Comparison of ENCODE assay signal across 11 mouse cellular contexts in genomic region chr6:38134806-38135559, GRCm38 (mm10). TPM values are rescaled to one million over a fixed set of nuclear protein-coding genes. Genes with fewer than 3 reads are reported as not detected.
DNase-seq lines count a peak whose midpoint lies in the region; ATAC-seq lines count a peak whose summit lies in the region.
"Had no signal": no experiment of that assay in that cellular context is flagged by ENCODE, and none has a peak within 500 bp of the region (broad histone marks: within the 10 kb centered on the region; RNA-seq: fewer than 3 reads in every experiment).

No protein-coding gene starts in this region.

- H3K4me3 ChIP-seq in heart, embryonic 11.5 days (ENCODE audit: low read depth, low read length), result no peak overlapping the region
- H3K4me3 ChIP-seq: limb, embryonic 12.5 days; neural tube, embryonic 13.5 days had no signal

- H3K27me3 ChIP-seq in heart, embryonic 11.5 days (ENCODE audit: control insufficient read depth, insufficient read depth, low read length), result no peaks in the 10 kb centered on the region
- H3K27me3 ChIP-seq: limb, embryonic 12.5 days; neural tube, embryonic 13.5 days had no signal

- H3K27ac ChIP-seq in heart, embryonic 11.5 days (ENCODE audit: low read depth, low read length), result no peak overlapping the region
- H3K27ac ChIP-seq: limb, embryonic 12.5 days; neural tube, embryonic 13.5 days had no signal

- ATAC-seq in heart, embryonic 11.5 days (replicated peaks; ENCODE audit: insufficient number of reproducible peaks, low FRiP score, low TSS enrichment), result no peak
- ATAC-seq in erythroblast, adult 5-6 weeks (replicated peaks; ENCODE audit: low FRiP score, poor library complexity, severe bottlenecking), result no peak

- DNase-seq in heart, adult 18-20 months, result peak; percentile 68 to 74
- DNase-seq in NIH3T3 (ENCODE audit: low read depth) (peak; percentile 86), liver (no peak)
- DNase-seq in cerebellum, postnatal 36 days, result peak; percentile 67 to 72
- peak; percentile 40 to 61 for DNase-seq in layer of hippocampus, postnatal 25 days (ENCODE audit: extremely low spot score in 1 of 2, low spot score in 1 of 2)
- no peak for DNase-seq in thymus, postnatal 0 days (ENCODE audit: low spot score)

- WGBS in heart, embryonic 11.5 days (ENCODE audit: insufficient replicate concordance), result 81% methylated on average over 8 of the region's 8 CpGs

- H3K4me2 ChIP-seq in heart, embryonic 11.5 days, result no peak overlapping the region
- H3K4me2 ChIP-seq: limb, embryonic 12.5 days; neural tube, embryonic 13.5 days had no signal

- H3K9ac ChIP-seq in heart, embryonic 11.5 days (ENCODE audit: low read depth, low read length), result no peak overlapping the region
- H3K9ac ChIP-seq: limb, embryonic 12.5 days; neural tube, embryonic 13.5 days had no signal

- H3K4me1 ChIP-seq in heart, embryonic 11.5 days (ENCODE audit: control insufficient read depth, insufficient read depth, low read length), result 0 out of 2 replicates have a peak, but pooled peaks cover 2% of the 10 kb centered on the region
- H3K4me1 ChIP-seq: limb, embryonic 12.5 days; neural tube, embryonic 13.5 days had no signal

- H3K36me3 ChIP-seq in heart, embryonic 11.5 days (ENCODE audit: control insufficient read depth, insufficient read depth, low read length), result 0 out of 2 replicates have a peak, but pooled peaks cover under 1% of the 10 kb centered on the region

- no peaks in the 10 kb centered on the region for H3K9me3 ChIP-seq in heart, embryonic 11.5 days (replicated peaks; ENCODE audit: control insufficient read depth, low read length)
- H3K9me3 ChIP-seq: neural tube, embryonic 13.5 days had no signal

RNA-seq across cellular contexts. Expression of gene Atp6v0a4, which starts 10.6 kb away (rescaled TPM):
- total RNA-seq in heart, adult 18-20 months (2021), result 1 to 10 TPM in 1 of 2 experiments, under 1 TPM in 1; 0.72 to 1.4 TPM
- polyA plus RNA-seq in heart, embryonic 11.5 days (2014; fragmentation: Nextera tagmentation; extraction: Ambion mirVana), result 0.34 TPM in 1 of 2 replicates, not detected in the other
- total RNA-seq in layer of hippocampus, postnatal 25 days (2021), result 1 to 10 TPM; 1.7 to 2.1 TPM
- 0.38 and 0.63 TPM in 2 replicates for total RNA-seq in erythroblast, adult 5-6 weeks (2015; ENCODE audit: low replicate concordance)
- not detected in 2 replicates for total RNA-seq in erythroblast, adult 5-6 weeks (2017; ENCODE audit: low replicate concordance)
- 0.19 and 0.36 TPM in 2 replicates for polyA plus RNA-seq in thymus, postnatal 0 days (2015; fragmentation: Nextera tagmentation; extraction: Ambion mirVana)
- polyA plus RNA-seq: limb, embryonic 12.5 days had no signal

RNA-seq across cellular contexts. Expression of gene Tmem213, which starts 25.9 kb away (rescaled TPM):
- not detected for total RNA-seq in heart, adult 18-20 months (2021)
- not detected in 2 replicates for polyA plus RNA-seq in heart, embryonic 11.5 days (2014; fragmentation: Nextera tagmentation; extraction: Ambion mirVana)
- not detected for total RNA-seq in layer of hippocampus, postnatal 25 days (2021)
- total RNA-seq in erythroblast, adult 5-6 weeks (2015; ENCODE audit: low replicate concordance), result not detected in 2 replicates
- not detected in 2 replicates for total RNA-seq in erythroblast, adult 5-6 weeks (2017; ENCODE audit: low replicate concordance)
- 0.31 and 0.42 TPM in 2 replicates for polyA plus RNA-seq in thymus, postnatal 0 days (2015; fragmentation: Nextera tagmentation; extraction: Ambion mirVana)
- total RNA-seq: ES-E14 had no signal
- polyA plus RNA-seq: neural tube, embryonic 13.5 days had no signal

Comparison
In these comparisons a context has a peak if more than half of its experiments do, and no peak if none do; other contexts are left out.
1. DNase-seq: peak in heart, adult 18-20 months (2 of 2), NIH3T3 (single experiment), cerebellum, postnatal 36 days (2 of 2) and layer of hippocampus, postnatal 25 days (2 of 2); none in thymus, postnatal 0 days (single experiment) and liver (single experiment).